Mouse (Mus musculus) kidney, adult 2 months (tissue): ENCODE measurements around the gene Serpind1.

Source experiments
- CTCF ChIP-seq: fragments of 200-500 bp; conservative IDR thresholded peaks from 2 replicates; pipeline ENCODE4 v1.5.1; 2011; ENCODE audit warnings: low read depth, mild to moderate bottlenecking, control low read depth, low read length, moderate library complexity, mixed read lengths; ENCODE audit not compliant: insufficient read depth, insufficient read length
- POLR2A ChIP-seq: fragments of 200-500 bp; IDR thresholded peaks from one replicate; pipeline ENCODE4 v1.6.1; 2011; ENCODE audit warnings: low read depth, low read length, control low read depth

DNA sequence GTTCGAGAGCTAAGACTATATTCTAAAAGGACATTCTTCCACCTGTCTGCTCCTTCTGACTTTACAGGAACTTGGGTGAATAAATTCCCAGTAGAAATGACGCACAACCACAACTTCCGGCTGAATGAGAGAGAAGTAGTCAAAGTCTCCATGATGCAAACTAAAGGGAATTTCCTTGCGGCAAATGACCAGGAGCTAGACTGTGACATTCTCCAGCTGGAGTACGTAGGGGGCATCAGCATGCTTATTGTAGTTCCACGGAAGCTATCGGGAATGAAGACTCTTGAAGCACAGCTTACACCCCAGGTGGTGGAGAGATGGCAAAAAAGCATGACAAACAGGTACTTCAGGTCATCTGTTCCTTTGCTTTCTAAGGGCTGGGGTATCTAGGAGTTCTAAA lies 8.5 kb downstream of the Serpind1 start:
- TF ChIP-seq CTCF: no peak
- TF ChIP-seq POLR2A: no peak
